Mouse (Mus musculus) neural tube, embryonic 10.5 days (tissue): ENCODE data around the gene Hlcs.
A peak's percentile ranks its signal among the peaks of the same experiment; 100 is the strongest.

Experiments
- DNase-seq: peaks from one replicate; pipeline ENCODE4 v3.0.0-alpha.2; 2017; ENCODE audit warnings: low spot score; ENCODE audit errors: extremely low spot score

Hlcs gene

GRCm38 (mm10) chr16:94079856-94080555, 233.4 kb downstream of the Hlcs start:
- DNase-seq: peak; percentile 48

GRCm38 (mm10) chr16:94079075-94079855, 234.1 kb downstream of the Hlcs start:
- peak; percentile 71 for DNase-seq
